Mouse (Mus musculus) limb, embryonic 14.5 days (tissue): Measurements from ENCODE around the gene Htr1a. TPM values are rescaled to one million over a fixed set of nuclear protein-coding genes. Genes with fewer than 3 reads are reported as not detected.

Experiments
- ATAC-seq: fragments of 200-750 bp; cut with Nextera tagmentation; 2 replicates; pipeline ENCODE4 v1.8.0; 2017; ENCODE audit warnings: low read depth, moderate number of reproducible peaks, moderate TSS enrichment; ENCODE audit not compliant: low FRiP score
- DNase-seq: peaks from one replicate; pipeline ENCODE4 v3.0.0-alpha.2; 2015; ENCODE audit warnings: low spot score
- H3K27ac ChIP-seq: fragments of 300-500 bp; sonication (generic); replicated peaks from 2 replicates; pipeline ENCODE4 v1.5.1; 2014; ENCODE audit warnings: low read depth, mild to moderate bottlenecking, low read length, moderate library complexity, mixed read lengths
- H3K27me3 ChIP-seq: fragments of 300-500 bp; sonication (generic); 2 replicates; pipeline ENCODE4 v1.6.1; 2014; ENCODE audit warnings: low read length, mixed read lengths; ENCODE audit not compliant: control insufficient read depth, insufficient read depth
- H3K36me3 ChIP-seq: fragments of 300-500 bp; sonication (generic); 2 replicates; pipeline ENCODE4 v1.6.1; 2014; ENCODE audit warnings: mild to moderate bottlenecking, low read length, moderate library complexity, mixed read lengths; ENCODE audit not compliant: control insufficient read depth, insufficient read depth
- H3K4me1 ChIP-seq: fragments of 300-500 bp; sonication (generic); 2 replicates; pipeline ENCODE4 v1.6.1; 2014; ENCODE audit warnings: antibody characterized with exemption, low read length, mixed read lengths; ENCODE audit not compliant: control insufficient read depth, insufficient read depth
- H3K4me2 ChIP-seq: fragments of 300-500 bp; sonication (generic); replicated peaks from 2 replicates; pipeline ENCODE4 v1.6.1; 2014; ENCODE audit warnings: low read depth, mild to moderate bottlenecking, low read length, moderate library complexity; ENCODE audit not compliant: severe bottlenecking
- H3K4me3 ChIP-seq: fragments of 300-500 bp; sonication (generic); replicated peaks from 2 replicates; pipeline ENCODE4 v1.5.1; 2014; ENCODE audit warnings: low read length
- H3K9ac ChIP-seq: fragments of 300-500 bp; sonication (generic); 2 replicates; pipeline ENCODE4 v1.6.1; 2014; ENCODE audit warnings: mild to moderate bottlenecking, low read depth, low read length, moderate library complexity; ENCODE audit not compliant: severe bottlenecking
- H3K9me3 ChIP-seq: fragments of 300-500 bp; sonication (generic); 2 replicates; pipeline ENCODE4 v1.6.1; 2016; ENCODE audit warnings: low read length; ENCODE audit not compliant: control insufficient read depth
- POLR2A ChIP-seq: fragments of 200-500 bp; IDR thresholded peaks from 2 replicates; pipeline ENCODE4 v1.8.0; 2012; ENCODE audit warnings: inconsistent platforms, mild to moderate bottlenecking, moderate library complexity, borderline replicate concordance; ENCODE audit not compliant: insufficient read depth, insufficient read length; ENCODE audit errors: extremely low read depth
- WGBS: fragments of 180-500 bp; shearing (Covaris S2); extraction: QIAGEN DNeasy Blood & Tissue Kit; methylation state at CpG from one replicate; pipeline ENCODE4 v1.1.7; 2014; 5-methylcytosine and 5-hydroxymethylcytosine counted together
- polyA plus RNA-seq, 2 experiments: library from polyadenylated mRNA; depleted of rRNA in 1 of 2; stranded (reverse) in 1 of 2; unstranded in 1 of 2; fragments of >200 nt; fragmentation: Nextera tagmentation in 1 of 2; extraction: Ambion mirVana in 1 of 2; gene quantifications; 2 replicates each; pipeline versions ENCODE4 v1.2.1 to v1.2.3; 2012 to 2014

Htr1a gene
- polyA plus RNA-seq, 2 experiments = 0.08 to 0.10 TPM

- Histone ChIP-seq H3K4me1 (no peaks in the 10 kb centered on the region), H3K4me3 (no peak overlapping the region), H3K9ac (no peak overlapping the region), H3K9me3 (no peaks in the 10 kb centered on the region), H3K27me3 (peaks cover 41% of the 10 kb centered on the region), H3K36me3 (no peaks in the 10 kb centered on the region), H3K4me2 (no peak overlapping the region), H3K27ac (no peak overlapping the region)
- no peak for TF ChIP-seq POLR2A
- 26% methylated on average over 2 of the region's 2 CpGs for WGBS
- no peak for ATAC-seq
- DNase-seq = no peak
Measured at GRCm38 (mm10) chr13:105447695-105448094, 4.3 kb downstream of the Htr1a start.

DNA sequence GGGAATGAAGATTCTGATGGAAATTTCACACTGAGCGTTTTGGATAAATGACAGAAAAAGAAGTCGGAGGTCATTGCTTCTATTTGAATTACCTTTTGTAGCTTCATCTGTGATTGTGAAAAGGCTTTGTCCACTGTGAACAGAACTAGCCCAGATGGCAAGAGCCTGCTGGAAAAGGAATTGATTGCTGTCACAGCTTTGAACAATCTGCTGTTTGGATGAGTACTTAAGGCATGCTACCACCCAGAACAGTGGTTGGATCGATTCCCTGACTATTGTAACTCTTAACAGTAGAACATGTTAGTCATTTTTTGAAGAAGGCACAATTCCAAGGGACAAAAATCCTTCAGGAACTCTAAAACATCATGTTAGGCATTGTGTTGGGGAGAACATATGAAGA, 8.1 kb downstream of the Htr1a start:
- Histone ChIP-seq H3K9ac (no peak overlapping the region), H3K9me3 (no peaks in the 10 kb centered on the region), H3K27me3 (0 out of 2 replicates have a peak, but pooled peaks cover 3% of the 10 kb centered on the region), H3K27ac (no peak overlapping the region), H3K4me3 (no peak overlapping the region), H3K4me1 (no peaks in the 10 kb centered on the region), H3K4me2 (no peak overlapping the region), H3K36me3 (no peaks in the 10 kb centered on the region)
- DNase-seq = no peak
- WGBS = 78% methylated on average over 3 of the region's 3 CpGs
- no peak for TF ChIP-seq POLR2A
- ATAC-seq = no peak

Other genes starting within 250 kb of the Htr1a start
- 4.5 TPM in 2 replicates for gene Rnf180, start 148.8 kb upstream of the Htr1a start, polyA plus RNA-seq (2012; rRNA removed)
- 8.6 and 10.7 TPM in 2 replicates for gene Rnf180, start 148.8 kb upstream of the Htr1a start, polyA plus RNA-seq (2014; fragmentation: Nextera tagmentation; extraction: Ambion mirVana)